Mouse (Mus musculus) liver, postnatal 0 days (tissue): ENCODE data around the gene Foxo3.

Source experiments
- CTCF ChIP-seq: sonication (generic); IDR thresholded peaks from 2 replicates; pipeline ENCODE4 v1.5.1; 2016; ENCODE audit warnings: antibody characterized with exemption, low read depth
- EP300 ChIP-seq: IDR thresholded peaks from 2 replicates; pipeline ENCODE4 v1.6.1; 2016; ENCODE audit warnings: antibody characterized with exemption, low read depth, mild to moderate bottlenecking

GRCm38 (mm10) chr10:42249965-42250364, 26.6 kb downstream of the Foxo3 start:
- TF ChIP-seq CTCF (no peak), EP300 (no peak)
